Mouse (Mus musculus) left cerebral cortex, postnatal 10 days (tissue): Measurements from ENCODE around the gene Krt13. TPM values are rescaled to one million over a fixed set of nuclear protein-coding genes. Genes with fewer than 3 reads are reported as not detected.
A peak's percentile ranks its signal among the peaks of the same experiment; 100 is the strongest.

Source experiments
- DNase-seq, 2 experiments: peaks; one replicate each; pipeline ENCODE4 v3.0.0; 2021 to 2022; ENCODE audit warnings: low spot score in 2 of 2, mixed read lengths in 1 of 2; ENCODE audit errors: extremely low spot score in 1 of 2
- intact Hi-C: fragments of 180-260 bp; cut with DNase I; formaldehyde crosslinking; loops from one replicate; pipeline ENCODE4 v1.15.1; 2025
- total RNA-seq, 2 experiments: library from RNA; stranded (reverse); gene quantifications; 2 replicates each; pipeline ENCODE4 v1.2.3; 2021

Krt13 gene
- total RNA-seq = not detected

GRCm38 (mm10) chr11:100121466-100121865, at the start of gene Krt13:
TSS of gene Krt13 (minus strand) at chr11:100121566.
- no peak for DNase-seq
- intact Hi-C loops = no loop called here

GRCm38 (mm10) chr11:100168765-100169762, 47.7 kb upstream of the Krt13 start:
- peak; percentile 57 to 76 for DNase-seq
- intact Hi-C loops = loop anchor here (2.0 to 10.0 kb wide), 3 partner anchors 112 to 784 kb away; partner anchors contain the start of gene Krt10

GRCm38 (mm10) chr11:100168071-100168470, 46.7 kb upstream of the Krt13 start:
- intact Hi-C loops = loop anchor here (2.0 to 10.0 kb wide), 3 partner anchors 113 to 783 kb away; partner anchors contain the start of gene Krt10
- DNase-seq = peak in 1 of 2 experiments; percentile 59

- DNase-seq = no peak
- intact Hi-C loops = loop anchor here (10.0 kb wide), 1 partner anchor 780 kb away; the partner anchor contains the start of gene Krt10
Measured at GRCm38 (mm10) chr11:100164392-100164791, 43.0 kb upstream of the Krt13 start.

GRCm38 (mm10) chr11:100157908-100158477, 36.6 kb upstream of the Krt13 start:
- no peak for DNase-seq
- intact Hi-C loops = no loop called here

GRCm38 (mm10) chr11:100157331-100157730, 36.0 kb upstream of the Krt13 start:
- no peak for DNase-seq
- intact Hi-C loops = no loop called here

GRCm38 (mm10) chr11:100155497-100156255, 34.3 kb upstream of the Krt13 start:
- intact Hi-C loops = no loop called here
- DNase-seq = no peak

GRCm38 (mm10) chr11:100148615-100149330, 27.4 kb upstream of the Krt13 start, which contains the start of gene Krt19:
TSS of gene Krt19 (minus strand) at chr11:100148665.
- intact Hi-C loops = no loop called here
- peak in 1 of 2 experiments; percentile 41 for DNase-seq

GRCm38 (mm10) chr11:100147566-100148353, 26.4 kb upstream of the Krt13 start:
- no peak for DNase-seq
- intact Hi-C loops = no loop called here

GRCm38 (mm10) chr11:100145858-100146560, 24.6 kb upstream of the Krt13 start:
- DNase-seq = no peak
- intact Hi-C loops = no loop called here

GRCm38 (mm10) chr11:100145104-100145503, 23.7 kb upstream of the Krt13 start:
- intact Hi-C loops = no loop called here
- no peak for DNase-seq

GRCm38 (mm10) chr11:100140966-100141365, 19.6 kb upstream of the Krt13 start:
- intact Hi-C loops = no loop called here
- no peak for DNase-seq

GRCm38 (mm10) chr11:100139391-100139790, 18.0 kb upstream of the Krt13 start:
- no peak for DNase-seq
- intact Hi-C loops = no loop called here

- intact Hi-C loops = no loop called here
- DNase-seq = no peak
Measured at GRCm38 (mm10) chr11:100138809-100139208, 17.4 kb upstream of the Krt13 start.

- peak in 1 of 2 experiments; percentile 39 for DNase-seq
- intact Hi-C loops = no loop called here
Measured at GRCm38 (mm10) chr11:100137693-100138092, 16.3 kb upstream of the Krt13 start.

- intact Hi-C loops = no loop called here
- no peak for DNase-seq
Measured at GRCm38 (mm10) chr11:100136559-100136958, 15.2 kb upstream of the Krt13 start.

GRCm38 (mm10) chr11:100135731-100136130, 14.4 kb upstream of the Krt13 start, which contains the start of gene Krt15:
TSS of gene Krt15 (minus strand) at chr11:100135928.
- intact Hi-C loops = no loop called here
- no peak for DNase-seq
